Mouse (Mus musculus): Measurements from ENCODE around the gene Neurod2.

DNA sequence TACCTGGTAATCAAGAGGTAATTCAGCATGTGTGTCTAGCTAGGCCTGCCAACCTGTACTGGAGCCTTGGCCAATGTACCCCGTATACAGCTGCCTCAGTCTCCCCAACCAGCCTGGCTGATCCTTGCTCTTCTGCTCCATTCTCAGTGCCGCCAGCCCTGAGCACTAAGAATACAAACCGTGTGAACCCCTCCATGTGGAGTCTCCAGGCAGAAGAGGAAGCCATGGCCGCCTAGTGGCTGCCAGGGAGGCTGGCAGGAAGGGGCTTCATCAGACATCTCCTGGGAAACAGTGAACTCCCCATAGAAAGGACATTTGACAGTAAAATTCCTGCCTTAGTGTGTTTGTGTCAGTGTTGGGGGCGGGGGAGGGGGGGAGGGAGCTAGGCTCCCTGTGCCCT, 33.2 kb downstream of the Neurod2 start:
- TF ChIP-seq CTCF (IDR thresholded peaks at IDR 0.05; ENCODE audit: control insufficient read depth, insufficient read depth, insufficient read length) (no peak), USF1 (IDR thresholded peaks at IDR 0.05; ENCODE audit: low read depth) (no peak), MAX (IDR thresholded peaks at IDR 0.05) (no peak), CEBPB (IDR thresholded peaks at IDR 0.05; ENCODE audit: low read depth) (no peak)

All from C2C12 (cell line).